Mouse (Mus musculus): ENCODE data around the gene Pcx. TPM values are rescaled to one million over a fixed set of nuclear protein-coding genes. Genes with fewer than 3 reads are reported as not detected.

Gene Pcx
- total and polyA plus RNA-seq, 3 experiments = 39.0 to 52.5 (median 44.8) TPM

- intact Hi-C loops (cut with DNase I) = no loop called here
- H3K4me3 ChIP-seq = no peak overlapping the region
- TF ChIP-seq POLR2A (IDR thresholded peaks at IDR 0.05; ENCODE audit: insufficient read depth, low read depth, low read length) (no peak), EP300 (IDR thresholded peaks at IDR 0.05; ENCODE audit: insufficient read depth, low read depth, low read length) (no peak), CTCF (IDR thresholded peaks at IDR 0.05) (no peak)
- no peaks in the 10 kb centered on the region for H3K36me3 ChIP-seq (ENCODE audit: control insufficient read depth, insufficient read depth, low read length)
- H3K9ac ChIP-seq (ENCODE audit: low read depth, low read length) = no peak overlapping the region
- no peak overlapping the region for H3K27ac ChIP-seq
- no peaks in the 10 kb centered on the region for H3K4me1 ChIP-seq (ENCODE audit: control insufficient read depth, insufficient read depth, low read length)
- DNase-seq = no peak
- no peaks in the 10 kb centered on the region for H3K27me3 ChIP-seq (ENCODE audit: control insufficient read depth, insufficient read depth, low read length)
- no peaks in the 10 kb centered on the region for H3K79me2 ChIP-seq (replicated peaks; ENCODE audit: control insufficient read depth, insufficient read depth, low read length)
- 57% methylated on average over 7 of the region's 7 CpGs for WGBS
These were observed 83.7 kb downstream of the Pcx start for GRCm38 (mm10) chr19:4593792-4594522.

- WGBS = 71% methylated on average over 2 of the region's 2 CpGs
- H3K36me3 ChIP-seq (ENCODE audit: control insufficient read depth, insufficient read depth, low read length) = no peaks in the 10 kb centered on the region
- H3K79me2 ChIP-seq (replicated peaks; ENCODE audit: control insufficient read depth, insufficient read depth, low read length) = no peaks in the 10 kb centered on the region
- H3K4me3 ChIP-seq = no peak overlapping the region
- no peak overlapping the region for H3K9ac ChIP-seq (ENCODE audit: low read depth, low read length)
- no peak overlapping the region for H3K27ac ChIP-seq
- intact Hi-C loops (cut with DNase I) = no loop called here
- no peak for DNase-seq
- H3K27me3 ChIP-seq (ENCODE audit: control insufficient read depth, insufficient read depth, low read length) = no peaks in the 10 kb centered on the region
- TF ChIP-seq POLR2A (IDR thresholded peaks at IDR 0.05; ENCODE audit: insufficient read depth, low read depth, low read length) (no peak), CTCF (IDR thresholded peaks at IDR 0.05) (no peak), EP300 (IDR thresholded peaks at IDR 0.05; ENCODE audit: insufficient read depth, low read depth, low read length) (no peak)
- H3K4me1 ChIP-seq (ENCODE audit: control insufficient read depth, insufficient read depth, low read length) = no peaks in the 10 kb centered on the region
These were observed 85.8 kb downstream of the Pcx start for GRCm38 (mm10) chr19:4596071-4596470.

GRCm38 (mm10) chr19:4602459-4602858 is 92.2 kb downstream of the Pcx start:
- H3K4me1 ChIP-seq (ENCODE audit: control insufficient read depth, insufficient read depth, low read length) = no peaks in the 10 kb centered on the region
- no peaks in the 10 kb centered on the region for H3K27me3 ChIP-seq (ENCODE audit: control insufficient read depth, insufficient read depth, low read length)
- no peak overlapping the region for H3K9ac ChIP-seq (ENCODE audit: low read depth, low read length)
- intact Hi-C loops (cut with DNase I) = no loop called here
- H3K36me3 ChIP-seq (ENCODE audit: control insufficient read depth, insufficient read depth, low read length) = no peaks in the 10 kb centered on the region
- TF ChIP-seq POLR2A (IDR thresholded peaks at IDR 0.05; ENCODE audit: insufficient read depth, low read depth, low read length) = no peak
- TF ChIP-seq EP300 (IDR thresholded peaks at IDR 0.05; ENCODE audit: insufficient read depth, low read depth, low read length) = no peak
- no peak for TF ChIP-seq CTCF (IDR thresholded peaks at IDR 0.05)
- H3K4me3 ChIP-seq = no peak overlapping the region
- no peak for DNase-seq
- H3K27ac ChIP-seq = no peak overlapping the region
- H3K79me2 ChIP-seq (replicated peaks; ENCODE audit: control insufficient read depth, insufficient read depth, low read length) = no peaks in the 10 kb centered on the region
- WGBS = 82% methylated on average over 20 of the region's 20 CpGs

GRCm38 (mm10) chr19:4603801-4604723 is 93.8 kb downstream of the Pcx start:
- H3K27ac ChIP-seq = no peak overlapping the region
- H3K36me3 ChIP-seq (ENCODE audit: control insufficient read depth, insufficient read depth, low read length) = no peaks in the 10 kb centered on the region
- H3K4me1 ChIP-seq (ENCODE audit: control insufficient read depth, insufficient read depth, low read length) = no peaks in the 10 kb centered on the region
- TF ChIP-seq CTCF (IDR thresholded peaks at IDR 0.05) (peak; percentile 62), EP300 (IDR thresholded peaks at IDR 0.05; ENCODE audit: insufficient read depth, low read depth, low read length) (no peak)
- WGBS = 39% methylated on average over 24 of the region's 24 CpGs
- H3K27me3 ChIP-seq (ENCODE audit: control insufficient read depth, insufficient read depth, low read length) = no peaks in the 10 kb centered on the region
- no peak overlapping the region for H3K4me3 ChIP-seq
- no peak overlapping the region for H3K9ac ChIP-seq (ENCODE audit: low read depth, low read length)
- intact Hi-C loops (cut with DNase I) = no loop called here
- H3K79me2 ChIP-seq (replicated peaks; ENCODE audit: control insufficient read depth, insufficient read depth, low read length) = no peaks in the 10 kb centered on the region
- DNase-seq = no peak

GRCm38 (mm10) chr19:4605654-4606053 is 95.4 kb downstream of the Pcx start:
- WGBS = 80% methylated on average over 4 of the region's 4 CpGs
- H3K27me3 ChIP-seq (ENCODE audit: control insufficient read depth, insufficient read depth, low read length) = no peaks in the 10 kb centered on the region
- H3K27ac ChIP-seq = no peak overlapping the region
- intact Hi-C loops (cut with DNase I) = no loop called here
- no peaks in the 10 kb centered on the region for H3K36me3 ChIP-seq (ENCODE audit: control insufficient read depth, insufficient read depth, low read length)
- no peaks in the 10 kb centered on the region for H3K79me2 ChIP-seq (replicated peaks; ENCODE audit: control insufficient read depth, insufficient read depth, low read length)
- no peak for DNase-seq
- TF ChIP-seq POLR2A (IDR thresholded peaks at IDR 0.05; ENCODE audit: insufficient read depth, low read depth, low read length) (no peak), EP300 (IDR thresholded peaks at IDR 0.05; ENCODE audit: insufficient read depth, low read depth, low read length) (no peak), CTCF (IDR thresholded peaks at IDR 0.05) (no peak)
- H3K4me1 ChIP-seq (ENCODE audit: control insufficient read depth, insufficient read depth, low read length) = no peaks in the 10 kb centered on the region; the same call in 1 of the 2 replicates
- no peak overlapping the region for H3K9ac ChIP-seq (ENCODE audit: low read depth, low read length)
- no peak overlapping the region for H3K4me3 ChIP-seq

GRCm38 (mm10) chr19:4607406-4607805 is 97.1 kb downstream of the Pcx start:
- no peaks in the 10 kb centered on the region; the same call in 1 of the 2 replicates for H3K4me1 ChIP-seq (ENCODE audit: control insufficient read depth, insufficient read depth, low read length)
- WGBS = 91% methylated on average over 12 of the region's 12 CpGs
- no peak overlapping the region for H3K9ac ChIP-seq (ENCODE audit: low read depth, low read length)
- H3K27ac ChIP-seq = no peak overlapping the region
- no peak overlapping the region for H3K4me3 ChIP-seq
- no peak for DNase-seq
- no peaks in the 10 kb centered on the region for H3K36me3 ChIP-seq (ENCODE audit: control insufficient read depth, insufficient read depth, low read length)
- intact Hi-C loops (cut with DNase I) = no loop called here
- TF ChIP-seq EP300 (IDR thresholded peaks at IDR 0.05; ENCODE audit: insufficient read depth, low read depth, low read length) = no peak
- no peaks in the 10 kb centered on the region for H3K27me3 ChIP-seq (ENCODE audit: control insufficient read depth, insufficient read depth, low read length)
- no peaks in the 10 kb centered on the region for H3K79me2 ChIP-seq (replicated peaks; ENCODE audit: control insufficient read depth, insufficient read depth, low read length)

Data from heart, adult 2 months (tissue).